Comparison of ENCODE assay signal across 10 mouse cellular contexts in the genomic region with DNA sequence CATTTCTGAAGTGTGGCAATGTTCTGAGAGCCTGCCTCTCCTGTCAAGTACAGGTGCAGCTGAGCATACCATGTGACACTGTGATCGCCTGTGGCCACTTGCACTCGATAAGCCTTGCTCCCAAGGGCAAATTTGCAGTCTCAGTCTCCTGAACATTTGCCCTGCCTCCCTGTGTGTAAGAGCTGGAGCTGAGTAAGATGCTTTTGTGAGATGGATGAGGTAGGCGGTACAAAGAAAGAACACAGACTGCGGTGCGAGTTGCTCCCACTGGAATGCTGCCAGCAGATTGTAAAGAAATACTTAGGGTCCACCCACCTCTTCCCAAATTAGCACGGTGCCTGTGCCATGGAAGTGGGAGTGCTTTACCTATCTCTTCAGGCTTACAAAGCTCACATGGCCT. TPM values are rescaled to one million over a fixed set of nuclear protein-coding genes. Genes with fewer than 3 reads are reported as not detected.
DNase-seq lines count a peak whose midpoint lies in the region; ATAC-seq and TF ChIP-seq lines count a peak whose summit lies in the region.
"Had no signal": no experiment of that assay in that cellular context is flagged by ENCODE, and none has a peak within 500 bp of the region (broad histone marks: within the 10 kb centered on the region; RNA-seq: fewer than 3 reads in every experiment).

No protein-coding gene starts in this region.

- H3K9me3 ChIP-seq in heart, embryonic 10.5 days = no peaks in the 10 kb centered on the region
- H3K9me3 ChIP-seq: liver, embryonic 15.5 days had no signal

- WGBS in heart, adult 2 months = 25% methylated on average over 6 of the region's 6 CpGs
- WGBS in heart, embryonic 10.5 days = 48% methylated on average over 6 of the region's 6 CpGs

- no peak for TF ChIP-seq POLR2A in heart, adult 2 months (IDR thresholded peaks at IDR 0.05; ENCODE audit: insufficient read depth, low read depth, low read length)
- no peak for TF ChIP-seq POLR2A in brain, embryonic 14.5 days (IDR thresholded peaks at IDR 0.05; ENCODE audit: borderline replicate concordance, extremely low read depth, insufficient read depth, insufficient read length, poor library complexity, severe bottlenecking)

- H3K79me2 ChIP-seq in heart, adult 2 months (replicated peaks; ENCODE audit: control insufficient read depth, insufficient read depth, low read length) = no peaks in the 10 kb centered on the region

- no peak for TF ChIP-seq EP300 in heart, adult 2 months (IDR thresholded peaks at IDR 0.05; ENCODE audit: insufficient read depth, low read depth, low read length)

- intact Hi-C loops in heart, adult 2 months (cut with DNase I) = no loop called here

- TF ChIP-seq CTCF in heart, adult 2 months (IDR thresholded peaks at IDR 0.05) = no peak
- no peak for TF ChIP-seq CTCF in brain, embryonic 14.5 days (IDR thresholded peaks at IDR 0.05; ENCODE audit: borderline replicate concordance, extremely low read depth, insufficient read depth, insufficient read length)

- peak in 1 of 2 experiments; percentile 42 for DNase-seq in heart, adult 2 months
- no peak for DNase-seq in heart, embryonic 10.5 days (ENCODE audit: low spot score)
- DNase-seq in brain, embryonic 14.5 days (ENCODE audit: low read depth) = peak; percentile 38
- DNase-seq in layer of hippocampus, adult 8-10 months (ENCODE audit: low spot score in 2 of 2) = peak; percentile 70 to 71
- peak; percentile 59 for DNase-seq in lung, postnatal 36 days
- no peak for DNase-seq in cerebellum, adult 11-12 months
- DNase-seq in thymus, postnatal 25 days = no peak

- no peak for ATAC-seq in cerebellum, adult (ENCODE audit: insufficient number of reproducible peaks, low FRiP score, low TSS enrichment)
- ATAC-seq: hindbrain, postnatal 0 days had no signal

- no peaks in the 10 kb centered on the region for H3K27me3 ChIP-seq in heart, adult 2 months (ENCODE audit: control insufficient read depth, insufficient read depth, low read length)
- H3K27me3 ChIP-seq in heart, embryonic 10.5 days (ENCODE audit: insufficient read depth, poor library complexity, severe bottlenecking) = no peaks in the 10 kb centered on the region
- H3K27me3 ChIP-seq: liver, embryonic 15.5 days had no signal

- H3K9ac ChIP-seq in heart, adult 2 months (ENCODE audit: low read depth, low read length) = no peak overlapping the region
- H3K9ac ChIP-seq: liver, embryonic 15.5 days had no signal

- peaks cover 65% of the 10 kb centered on the region for H3K36me3 ChIP-seq in heart, adult 2 months (ENCODE audit: control insufficient read depth, insufficient read depth, low read length)
- peaks cover 100% of the 10 kb centered on the region for H3K36me3 ChIP-seq in heart, embryonic 10.5 days

- H3K4me3 ChIP-seq in heart, adult 2 months = no peak overlapping the region
- no peak overlapping the region for H3K4me3 ChIP-seq in heart, embryonic 10.5 days
- H3K4me3 ChIP-seq: liver, embryonic 15.5 days had no signal

- peak overlapping the region; percentile 31; the same call in 1 of the 2 replicates for H3K27ac ChIP-seq in heart, adult 2 months
- H3K27ac ChIP-seq in heart, embryonic 10.5 days = no peak overlapping the region
- H3K27ac ChIP-seq: hindbrain, postnatal 0 days; liver, embryonic 15.5 days had no signal

- peaks cover 34% of the 10 kb centered on the region for H3K4me1 ChIP-seq in heart, adult 2 months (ENCODE audit: control insufficient read depth, insufficient read depth, low read length)
- peaks cover 51% of the 10 kb centered on the region for H3K4me1 ChIP-seq in heart, embryonic 10.5 days
- H3K4me1 ChIP-seq: liver, embryonic 15.5 days had no signal

RNA-seq across cellular contexts. Expression of a gene that starts 15.6 kb away (rescaled TPM):
- 100 to 1,000 TPM; 107 to 119 TPM for total RNA-seq in heart, adult 2 months (2021)
- 105 and 144 TPM in 2 replicates for polyA plus RNA-seq in heart, adult 2 months (2012; rRNA removed)
- 243 and 286 TPM in 2 replicates for polyA plus RNA-seq in heart, embryonic 10.5 days (2016; fragmentation: Nextera tagmentation; extraction: Ambion mirVana)
- 116 and 141 TPM in 2 replicates for polyA plus RNA-seq in brain, embryonic 14.5 days (2012; rRNA removed)
- total RNA-seq in layer of hippocampus, adult 8-10 months (2022) = 100 to 1,000 TPM; 214 to 223 (median 220) TPM

RNA-seq across cellular contexts. Expression of a gene that starts 44.4 kb away (rescaled TPM):
- 1 to 10 TPM; 1.3 to 1.6 TPM for total RNA-seq in heart, adult 2 months (2021)
- 1.6 and 1.9 TPM in 2 replicates for polyA plus RNA-seq in heart, adult 2 months (2012; rRNA removed)
- 0.31 and 0.47 TPM in 2 replicates for polyA plus RNA-seq in heart, embryonic 10.5 days (2016; fragmentation: Nextera tagmentation; extraction: Ambion mirVana)
- polyA plus RNA-seq in brain, embryonic 14.5 days (2012; rRNA removed) = 0.28 and 0.81 TPM in 2 replicates
- total RNA-seq in layer of hippocampus, adult 8-10 months (2022) = 1 to 10 TPM; 1.9 to 5.3 (median 4.3) TPM

Comparison
In these comparisons a context has a peak if more than half of its experiments do, and no peak if none do; other contexts are left out.
1. DNase-seq: peak in brain, embryonic 14.5 days (single experiment), layer of hippocampus, adult 8-10 months (2 of 2) and lung, postnatal 36 days (single experiment); none in heart, embryonic 10.5 days (single experiment), cerebellum, adult 11-12 months (single experiment) and thymus, postnatal 25 days (single experiment).